Mouse (Mus musculus) ES-E14 (cell line): ENCODE data around the gene Prr36.

Source experiments
- CHD2 ChIP-seq: IDR thresholded peaks from 2 replicates; pipeline ENCODE4 v1.6.1; 2014; ENCODE audit warnings: mild to moderate bottlenecking, low read depth, low read length, inconsistent platforms
- HCFC1 ChIP-seq: IDR thresholded peaks from 2 replicates; pipeline ENCODE4 v1.6.1; 2012; ENCODE audit warnings: low read length, inconsistent platforms, borderline replicate concordance; ENCODE audit not compliant: insufficient read depth
- MAFK ChIP-seq: IDR thresholded peaks from 2 replicates; pipeline ENCODE4 v1.6.1; 2014; ENCODE audit warnings: mild to moderate bottlenecking, low read depth, low read length, inconsistent platforms; ENCODE audit not compliant: insufficient read depth
- ZC3H11A ChIP-seq: IDR thresholded peaks from 2 replicates; pipeline ENCODE4 v1.6.1; 2012; ENCODE audit warnings: low read depth, mild to moderate bottlenecking, inconsistent platforms, low read length, borderline replicate concordance
- ZNF384 ChIP-seq: IDR thresholded peaks from 2 replicates; pipeline ENCODE4 v1.6.1; 2012; ENCODE audit warnings: low read depth, low read length, inconsistent platforms

- TF ChIP-seq ZC3H11A (no peak), MAFK (no peak), CHD2 (no peak), HCFC1 (no peak), ZNF384 (no peak)
Measured at GRCm38 (mm10) chr8:4239193-4239890, 22.1 kb upstream of the Prr36 start.
